Mouse (Mus musculus): ENCODE measurements around the gene Fam19a2.

The Fam19a2 gene

DNA sequence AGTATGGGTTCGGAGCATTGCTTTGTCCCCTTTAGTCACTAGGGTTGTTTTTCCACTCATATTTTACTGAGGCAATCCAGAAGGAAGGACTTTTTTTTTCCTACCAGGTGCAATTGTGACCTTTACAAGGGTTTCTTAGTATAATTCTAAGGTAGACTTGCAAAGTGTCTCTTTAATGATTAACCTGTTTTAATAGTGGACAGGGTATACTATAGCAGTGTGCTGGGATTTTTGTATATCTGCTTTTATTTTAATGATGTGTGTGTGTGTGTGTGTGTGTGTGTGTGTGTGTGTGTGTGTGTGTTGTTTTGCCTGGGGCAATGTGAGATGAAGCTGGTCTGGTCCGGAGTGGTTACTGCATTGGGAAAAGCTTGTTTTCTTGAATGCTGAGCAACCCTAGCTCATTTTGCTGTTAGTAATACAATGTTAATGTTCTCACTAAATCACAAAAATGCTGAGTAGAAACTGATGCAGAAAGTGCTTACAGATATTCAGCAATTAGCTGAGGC, 458.2 kb downstream of the Fam19a2 start:
- DNase-seq (ENCODE audit: low spot score in 2 of 2) = no peak

DNA sequence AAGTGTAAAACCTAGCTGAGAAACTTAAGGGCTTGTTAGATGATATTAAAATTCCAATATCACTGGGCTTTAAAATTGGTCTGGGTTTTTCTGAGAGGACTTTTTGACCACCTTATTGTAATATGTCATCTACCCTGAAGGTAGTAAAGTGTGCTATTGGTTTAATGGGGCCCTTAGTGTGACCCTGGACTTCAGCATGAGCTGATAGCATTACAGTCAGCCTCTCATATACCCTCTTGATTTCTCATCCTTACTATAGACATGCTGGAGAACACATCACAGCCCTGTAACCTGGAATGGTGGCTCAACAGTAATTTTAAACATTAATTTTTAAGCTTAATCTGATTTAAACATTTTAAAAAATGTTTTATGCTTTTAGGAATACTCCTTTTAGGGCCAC, 459.8 kb downstream of the Fam19a2 start:
- DNase-seq (ENCODE audit: low spot score in 2 of 2) = no peak

DNA sequence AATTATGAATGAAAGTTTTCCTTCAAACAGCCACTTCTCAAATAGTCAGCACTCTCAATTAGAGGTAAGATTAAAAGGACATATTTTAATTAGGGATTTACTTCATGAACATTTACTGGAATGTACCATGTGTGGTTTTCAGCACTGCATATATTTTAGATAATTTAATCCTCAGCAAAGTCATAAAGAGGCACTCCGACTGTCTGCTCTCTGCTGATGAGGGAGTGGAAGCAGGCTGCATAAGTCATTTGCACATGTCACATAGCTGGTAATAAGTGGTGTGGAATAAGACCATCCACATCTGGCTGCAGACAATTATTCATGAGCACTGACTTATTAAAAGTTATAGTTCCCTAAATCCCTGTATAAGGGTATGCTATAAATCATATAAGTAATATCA, 484.5 kb downstream of the Fam19a2 start:
- no peak for DNase-seq (ENCODE audit: low spot score in 2 of 2)

DNA sequence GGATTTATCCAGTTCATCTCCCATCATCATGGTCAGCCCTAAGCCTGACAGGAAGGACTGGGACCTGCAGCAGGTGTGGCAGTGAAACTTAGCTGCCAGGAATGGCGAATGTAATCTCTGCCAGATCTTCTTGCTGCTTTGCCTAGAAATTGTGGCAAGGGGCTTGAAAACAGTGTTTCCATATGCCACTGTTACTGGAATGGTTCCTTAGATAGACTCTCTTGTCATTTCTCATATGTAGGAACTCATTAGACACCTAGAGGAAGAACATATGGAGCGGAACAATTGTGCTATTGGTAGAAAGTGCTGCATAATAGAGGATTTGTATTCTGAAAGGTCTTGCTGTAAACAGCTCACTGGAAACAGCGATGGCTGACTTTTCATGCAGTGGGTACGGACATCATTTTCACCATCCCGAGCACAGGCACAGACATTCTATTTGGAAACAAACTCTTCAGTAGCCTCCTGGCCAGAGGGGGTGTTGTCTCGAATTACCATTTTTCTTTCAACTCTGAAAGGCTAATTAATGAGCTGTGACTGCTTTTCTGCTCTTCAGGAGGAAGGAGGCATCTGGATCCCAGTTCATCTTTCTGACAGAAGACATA, 488.0 kb downstream of the Fam19a2 start:
- DNase-seq (ENCODE audit: low spot score in 2 of 2) = no peak

DNA sequence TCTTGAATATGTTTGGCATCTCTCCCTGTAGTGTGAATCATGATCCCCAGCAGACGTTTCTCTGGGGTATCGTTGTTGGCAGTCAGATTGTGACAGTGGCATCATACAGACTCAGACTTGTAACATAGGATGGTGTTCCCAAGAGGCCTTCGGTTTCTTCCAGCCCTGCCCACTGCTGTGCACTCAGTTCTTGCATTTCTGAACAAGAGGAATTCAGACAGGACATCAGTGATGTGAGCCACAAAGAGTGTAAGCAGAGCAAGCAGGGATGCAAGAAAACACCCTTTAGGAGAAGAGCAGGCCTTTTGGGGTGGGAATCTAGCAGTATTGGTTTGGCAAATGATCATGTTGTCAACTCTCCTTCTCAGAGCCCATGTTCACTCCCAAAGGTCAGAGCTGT, 489.0 kb downstream of the Fam19a2 start:
- no peak for DNase-seq (ENCODE audit: low spot score in 2 of 2)

DNA sequence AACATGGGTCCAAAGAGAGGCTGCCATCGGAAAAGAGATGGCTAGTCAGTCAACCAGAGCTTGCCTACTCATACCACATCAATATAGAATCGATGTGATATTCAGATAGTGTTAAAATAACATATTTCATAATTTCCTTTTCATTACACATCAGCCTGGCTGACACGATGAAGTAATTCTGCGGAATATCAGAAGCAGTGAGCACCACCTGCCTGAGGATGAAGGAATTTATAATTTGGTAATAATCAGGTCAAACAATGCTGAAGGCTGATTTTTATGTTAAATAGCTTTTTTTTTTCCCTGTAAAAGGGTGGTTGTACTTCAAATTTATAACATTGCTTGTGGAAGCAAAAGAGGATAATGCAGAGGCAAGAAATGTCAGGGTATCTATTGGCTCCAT, 490.2 kb downstream of the Fam19a2 start:
- no peak for DNase-seq (ENCODE audit: low spot score in 2 of 2)

DNA sequence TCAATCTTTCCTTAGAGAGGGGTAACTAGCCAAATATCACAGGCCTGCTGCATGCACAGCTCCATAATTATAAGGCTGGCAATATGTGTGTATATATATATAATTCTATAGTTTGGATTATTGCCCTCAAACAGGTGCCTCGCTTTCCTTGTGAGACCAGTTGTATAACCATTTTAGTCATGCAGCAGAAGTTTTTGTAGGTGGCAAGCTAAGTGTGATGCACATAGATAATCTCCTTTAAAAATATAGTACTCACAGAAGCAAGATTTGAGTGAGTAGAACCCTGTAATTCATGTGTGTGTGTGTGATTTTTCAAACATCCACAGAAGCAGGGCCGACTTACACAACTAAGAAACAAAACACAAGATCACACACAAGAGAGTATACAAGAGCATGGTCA, 525.6 kb downstream of the Fam19a2 start:
- no peak for DNase-seq (ENCODE audit: low spot score in 2 of 2)
